Mouse (Mus musculus): Measurements from ENCODE around the gene Dctn1. TPM values are rescaled to one million over a fixed set of nuclear protein-coding genes. Genes with fewer than 3 reads are reported as not detected.

Dctn1 gene
- polyA plus RNA-seq (2014; fragmentation: Nextera tagmentation; extraction: Ambion mirVana), result 101 and 133 TPM in 2 replicates

DNA sequence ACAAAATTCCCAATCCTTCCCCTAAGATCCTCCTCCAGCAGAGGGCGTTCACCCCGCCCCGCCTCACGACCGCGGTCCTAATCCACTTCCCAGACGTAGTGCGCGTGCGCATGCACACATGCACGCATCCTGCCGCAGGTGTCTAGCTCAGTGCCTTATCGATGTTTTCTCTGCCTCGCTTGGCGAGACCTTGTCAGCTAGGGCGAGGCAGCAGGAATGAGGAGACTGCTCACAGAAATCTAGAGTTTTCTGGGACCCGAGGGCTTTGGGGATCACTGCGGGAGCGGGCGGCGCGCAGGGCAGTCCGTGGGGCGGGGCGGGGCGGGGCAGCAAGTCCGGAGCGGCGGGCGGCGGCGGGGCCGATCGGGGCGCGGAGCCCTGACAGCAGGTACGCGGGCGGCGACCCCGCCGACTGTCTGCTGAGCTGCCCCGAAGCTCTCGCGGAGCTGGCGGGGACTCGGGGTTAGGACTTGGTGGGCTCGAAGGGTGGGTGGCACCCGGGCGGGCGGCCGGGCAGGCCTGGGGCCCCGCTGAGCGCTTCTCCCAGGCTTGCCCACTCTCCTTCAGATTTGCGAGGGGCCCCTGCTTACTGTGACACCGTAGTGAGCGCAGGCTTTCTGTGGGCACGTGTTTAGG, at the start of gene Dctn1:
Gene Dctn1 (plus strand): TSS at position 314 of the 636 bp plus-strand sequence.
- under 1% methylated on average over 58 of the region's 58 CpGs for WGBS
- ATAC-seq, result peak; percentile 91

DNA sequence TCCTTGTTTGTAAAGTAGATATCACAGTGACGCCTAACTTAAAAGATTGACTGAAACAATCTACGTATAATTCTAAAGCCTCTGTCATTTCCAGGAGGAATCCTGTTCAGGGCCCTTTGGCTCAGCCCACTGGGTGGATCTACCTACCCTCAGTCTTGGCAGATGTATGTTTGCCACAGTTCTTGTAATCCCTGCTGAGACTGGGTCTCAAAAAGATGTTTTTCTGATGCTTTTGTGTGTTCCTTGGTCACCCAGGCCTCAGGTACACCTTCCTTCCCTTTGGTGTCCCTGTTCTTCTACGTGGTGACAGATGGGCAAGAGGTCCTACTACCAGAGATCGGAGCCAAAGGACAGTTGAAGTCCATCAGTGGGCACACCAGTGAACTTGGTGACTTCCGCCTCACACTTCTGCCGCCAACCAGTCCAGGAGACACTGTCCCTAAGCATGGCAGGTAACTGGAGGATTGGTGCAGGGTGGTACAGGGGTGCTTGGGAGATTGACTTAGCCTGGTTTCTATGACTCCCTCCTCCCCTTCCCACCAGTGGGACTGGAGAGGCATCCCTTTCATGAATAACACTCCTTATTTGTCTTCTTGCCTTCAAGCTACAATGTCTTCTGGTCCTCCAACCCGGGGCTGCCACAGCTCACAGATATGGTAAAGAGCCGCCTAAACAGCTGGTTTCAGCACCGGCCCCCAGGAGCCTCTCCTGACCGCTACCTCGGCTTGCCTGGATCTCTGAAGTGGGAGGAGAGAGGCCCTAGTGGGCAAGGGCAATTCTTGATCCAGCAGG, 49.2 kb upstream of the Dctn1 start:
- H3K27ac ChIP-seq (ENCODE audit: low read depth, low read length), result no peak overlapping the region; the same call in 1 of the 2 replicates
- H3K36me3 ChIP-seq (ENCODE audit: control insufficient read depth, insufficient read depth, low read length), result peaks cover 28% of the 10 kb centered on the region
- no peaks in the 10 kb centered on the region for H3K9me3 ChIP-seq (replicated peaks; ENCODE audit: control insufficient read depth, low read length)
- peak overlapping the region; percentile 83 for H3K4me3 ChIP-seq (ENCODE audit: low read depth, low read length)
- ATAC-seq (no peak), DNase-seq (ENCODE audit: low spot score) (no peak)
- no peaks in the 10 kb centered on the region for H3K27me3 ChIP-seq (replicated peaks; ENCODE audit: control insufficient read depth, insufficient read depth, low read length)
- H3K4me1 ChIP-seq (ENCODE audit: control insufficient read depth, insufficient read depth, low read length), result peaks cover 15% of the 10 kb centered on the region
- H3K9ac ChIP-seq (ENCODE audit: low read length), result peak overlapping the region; percentile 94
- WGBS, result 81% methylated on average over 11 of the region's 11 CpGs
- peak overlapping the region; percentile 95 for H3K4me2 ChIP-seq (ENCODE audit: low read length)

More for the DNA sequence above, at the start of gene Dctn1:
- Histone ChIP-seq H3K27ac (ENCODE audit: low read depth, low read length) (peak within 1 kb of the TSS; percentile 85), H3K9ac (ENCODE audit: low read length) (peak within 1 kb of the TSS; percentile 90), H3K27me3 (replicated peaks; ENCODE audit: control insufficient read depth, insufficient read depth, low read length) (peaks cover 28% of the 10 kb centered on the region), H3K36me3 (ENCODE audit: control insufficient read depth, insufficient read depth, low read length) (no peaks in the 10 kb centered on the region), H3K4me1 (ENCODE audit: control insufficient read depth, insufficient read depth, low read length) (peaks cover 16% of the 10 kb centered on the region), H3K4me2 (ENCODE audit: low read length) (peak within 1 kb of the TSS; percentile 88), H3K9me3 (replicated peaks; ENCODE audit: control insufficient read depth, low read length) (no peaks in the 10 kb centered on the region), H3K4me3 (ENCODE audit: low read depth, low read length) (peak within 1 kb of the TSS; percentile 89)
- peak; percentile 97 for DNase-seq (ENCODE audit: low spot score)

DNA sequence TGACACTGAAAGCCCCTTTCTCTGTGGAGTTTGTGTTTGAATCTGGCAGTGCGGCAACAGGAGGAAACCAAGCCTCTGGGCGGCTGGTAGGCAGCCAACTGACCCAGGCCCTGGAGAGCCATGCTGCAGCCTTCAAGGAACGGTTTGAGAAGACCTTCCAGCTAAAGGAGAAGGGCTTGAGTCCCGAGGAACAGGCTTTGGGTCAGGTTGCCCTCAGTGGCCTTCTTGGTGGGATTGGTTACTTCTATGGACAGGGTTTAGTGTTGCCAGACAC, 48.6 kb upstream of the Dctn1 start:
- Histone ChIP-seq H3K36me3 (ENCODE audit: control insufficient read depth, insufficient read depth, low read length) (peaks cover 28% of the 10 kb centered on the region), H3K9ac (ENCODE audit: low read length) (no peak overlapping the region; the same call in 1 of the 2 replicates), H3K27ac (ENCODE audit: low read depth, low read length) (0 out of 2 replicates have a peak overlapping the region, but pooled peaks have one; percentile 18), H3K27me3 (replicated peaks; ENCODE audit: control insufficient read depth, insufficient read depth, low read length) (no peaks in the 10 kb centered on the region), H3K4me3 (ENCODE audit: low read depth, low read length) (no peak overlapping the region), H3K4me1 (ENCODE audit: control insufficient read depth, insufficient read depth, low read length) (peaks cover 15% of the 10 kb centered on the region), H3K4me2 (ENCODE audit: low read length) (peak overlapping the region; percentile 95; the same call in 1 of the 2 replicates), H3K9me3 (replicated peaks; ENCODE audit: control insufficient read depth, low read length) (no peaks in the 10 kb centered on the region)
- no peak for DNase-seq (ENCODE audit: low spot score)
- 94% methylated on average over 4 of the region's 4 CpGs for WGBS
- no peak for ATAC-seq

- no peak overlapping the region for H3K9ac ChIP-seq (ENCODE audit: low read length)
- ATAC-seq (no peak), DNase-seq (ENCODE audit: low spot score) (no peak)
- H3K4me3 ChIP-seq (ENCODE audit: low read depth, low read length), result no peak overlapping the region
- peaks cover 17% of the 10 kb centered on the region for H3K4me1 ChIP-seq (ENCODE audit: control insufficient read depth, insufficient read depth, low read length)
- 89% methylated on average over 13 of the region's 13 CpGs for WGBS
- peak overlapping the region; percentile 18; the same call in 1 of the 2 replicates for H3K27ac ChIP-seq (ENCODE audit: low read depth, low read length)
- peaks cover 28% of the 10 kb centered on the region for H3K36me3 ChIP-seq (ENCODE audit: control insufficient read depth, insufficient read depth, low read length)
- no peak overlapping the region for H3K4me2 ChIP-seq (ENCODE audit: low read length)
- no peaks in the 10 kb centered on the region for H3K27me3 ChIP-seq (replicated peaks; ENCODE audit: control insufficient read depth, insufficient read depth, low read length)
- no peaks in the 10 kb centered on the region for H3K9me3 ChIP-seq (replicated peaks; ENCODE audit: control insufficient read depth, low read length)
Observed at GRCm38 (mm10) chr6:83117616-83118015, 48.1 kb upstream of the Dctn1 start.

GRCm38 (mm10) chr6:83118369-83118768, 47.4 kb upstream of the Dctn1 start:
- DNase-seq (ENCODE audit: low spot score) (no peak), ATAC-seq (no peak)
- no peak overlapping the region for H3K4me3 ChIP-seq (ENCODE audit: low read depth, low read length)
- peaks cover 32% of the 10 kb centered on the region for H3K36me3 ChIP-seq (ENCODE audit: control insufficient read depth, insufficient read depth, low read length)
- H3K9ac ChIP-seq (ENCODE audit: low read length), result no peak overlapping the region; the same call in 1 of the 2 replicates
- H3K9me3 ChIP-seq (replicated peaks; ENCODE audit: control insufficient read depth, low read length), result no peaks in the 10 kb centered on the region
- 78% methylated on average over 11 of the region's 11 CpGs for WGBS
- H3K27ac ChIP-seq (ENCODE audit: low read depth, low read length), result no peak overlapping the region
- H3K4me1 ChIP-seq (ENCODE audit: control insufficient read depth, insufficient read depth, low read length), result peaks cover 22% of the 10 kb centered on the region
- H3K4me2 ChIP-seq (ENCODE audit: low read length), result no peak overlapping the region
- no peaks in the 10 kb centered on the region for H3K27me3 ChIP-seq (replicated peaks; ENCODE audit: control insufficient read depth, insufficient read depth, low read length)

- H3K4me2 ChIP-seq (ENCODE audit: low read length), result no peak overlapping the region; the same call in 1 of the 2 replicates
- H3K27me3 ChIP-seq (replicated peaks; ENCODE audit: control insufficient read depth, insufficient read depth, low read length), result no peaks in the 10 kb centered on the region
- WGBS, result 80% methylated on average over 14 of the region's 14 CpGs
- H3K4me3 ChIP-seq (ENCODE audit: low read depth, low read length), result no peak overlapping the region
- no peak overlapping the region for H3K27ac ChIP-seq (ENCODE audit: low read depth, low read length)
- H3K9ac ChIP-seq (ENCODE audit: low read length), result peak overlapping the region; percentile 22; the same call in 1 of the 2 replicates
- ATAC-seq, result no peak
- DNase-seq (ENCODE audit: low spot score), result no peak
- peaks cover 24% of the 10 kb centered on the region for H3K4me1 ChIP-seq (ENCODE audit: control insufficient read depth, insufficient read depth, low read length)
- H3K9me3 ChIP-seq (replicated peaks; ENCODE audit: control insufficient read depth, low read length), result no peaks in the 10 kb centered on the region
- peaks cover 34% of the 10 kb centered on the region for H3K36me3 ChIP-seq (ENCODE audit: control insufficient read depth, insufficient read depth, low read length)
Observed at GRCm38 (mm10) chr6:83118825-83119733, 46.6 kb upstream of the Dctn1 start.

GRCm38 (mm10) chr6:83119734-83120051, 46.0 kb upstream of the Dctn1 start:
- H3K36me3 ChIP-seq (ENCODE audit: control insufficient read depth, insufficient read depth, low read length), result peaks cover 34% of the 10 kb centered on the region
- peak overlapping the region; percentile 92; the same call in 1 of the 2 replicates for H3K9ac ChIP-seq (ENCODE audit: low read length)
- H3K27me3 ChIP-seq (replicated peaks; ENCODE audit: control insufficient read depth, insufficient read depth, low read length), result no peaks in the 10 kb centered on the region
- H3K4me2 ChIP-seq (ENCODE audit: low read length), result peak overlapping the region; percentile 94
- WGBS, result 81% methylated on average over 7 of the region's 7 CpGs
- ATAC-seq (no peak), DNase-seq (ENCODE audit: low spot score) (no peak)
- H3K4me1 ChIP-seq (ENCODE audit: control insufficient read depth, insufficient read depth, low read length), result peaks cover 30% of the 10 kb centered on the region
- no peaks in the 10 kb centered on the region for H3K9me3 ChIP-seq (replicated peaks; ENCODE audit: control insufficient read depth, low read length)
- peak overlapping the region; percentile 65; the same call in 1 of the 2 replicates for H3K4me3 ChIP-seq (ENCODE audit: low read depth, low read length)
- no peak overlapping the region for H3K27ac ChIP-seq (ENCODE audit: low read depth, low read length)

DNA sequence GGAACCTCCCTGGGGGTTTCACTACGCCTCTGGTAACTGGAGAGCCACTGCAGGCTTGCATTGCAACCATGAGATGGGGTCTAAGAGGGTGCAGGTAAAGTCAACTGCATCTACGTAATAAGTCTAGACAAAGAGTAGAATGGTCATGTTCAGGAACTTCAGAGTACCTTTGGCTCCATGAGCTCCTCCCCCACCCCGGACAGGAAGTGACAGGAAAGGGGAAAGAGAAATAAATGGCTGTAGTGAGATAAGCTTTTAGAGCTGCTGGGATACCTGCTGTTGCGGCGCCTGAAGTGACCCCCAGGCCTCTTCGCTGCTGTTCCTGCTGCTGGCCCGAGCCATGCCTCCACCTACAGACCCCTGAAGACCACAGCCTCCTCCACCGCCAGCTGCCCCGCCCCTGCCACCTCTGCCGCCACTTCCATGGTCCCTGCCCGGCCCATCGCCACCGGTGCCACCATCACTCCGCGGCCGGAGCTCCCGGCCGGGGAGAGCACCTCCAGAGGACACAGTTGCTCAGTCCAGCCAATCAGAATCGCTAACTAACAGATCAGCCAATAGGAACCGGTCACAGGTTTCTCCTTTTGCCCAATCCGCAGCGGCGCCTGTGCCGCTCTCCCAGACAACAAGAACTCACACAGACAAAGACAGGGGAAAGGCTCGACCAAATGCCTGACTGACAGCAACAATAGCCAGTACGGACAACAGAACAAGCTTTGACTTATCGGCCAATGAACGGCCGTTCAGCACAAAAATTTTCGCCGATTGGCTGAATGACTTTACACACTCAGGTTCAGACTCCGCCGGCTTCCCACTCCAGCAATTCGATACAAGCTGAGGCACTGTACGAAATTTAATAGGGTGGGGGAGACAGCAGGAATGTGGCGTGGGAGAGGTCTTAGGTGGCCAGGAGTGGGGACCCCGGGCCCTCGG, 44.5 kb upstream of the Dctn1 start, which contains the start of gene Wbp1:
Gene Wbp1 (minus strand): TSS at position 630 of the 933 bp plus-strand sequence.
- no peaks in the 10 kb centered on the region for H3K27me3 ChIP-seq (replicated peaks; ENCODE audit: control insufficient read depth, insufficient read depth, low read length)
- H3K4me2 ChIP-seq (ENCODE audit: low read length), result peak within 1 kb of the TSS; percentile 94
- peak; percentile 99 for DNase-seq (ENCODE audit: low spot score)
- peaks cover 34% of the 10 kb centered on the region for H3K36me3 ChIP-seq (ENCODE audit: control insufficient read depth, insufficient read depth, low read length)
- H3K9me3 ChIP-seq (replicated peaks; ENCODE audit: control insufficient read depth, low read length), result no peaks in the 10 kb centered on the region
- peaks cover 26% of the 10 kb centered on the region for H3K4me1 ChIP-seq (ENCODE audit: control insufficient read depth, insufficient read depth, low read length)
- ATAC-seq, result peak; percentile 95
- under 1% methylated on average over 38 of the region's 38 CpGs for WGBS
- H3K9ac ChIP-seq (ENCODE audit: low read length), result peak within 1 kb of the TSS; percentile 95
- H3K27ac ChIP-seq (ENCODE audit: low read depth, low read length), result peak within 1 kb of the TSS; percentile 98
- H3K4me3 ChIP-seq (ENCODE audit: low read depth, low read length), result peak within 1 kb of the TSS; percentile 65

All from forebrain, embryonic 14.5 days (tissue).